Mouse (Mus musculus): ENCODE measurements around the gene B4galnt2. TPM values are rescaled to one million over a fixed set of nuclear protein-coding genes. Genes with fewer than 3 reads are reported as not detected.

B4galnt2 gene
- total and polyA plus RNA-seq, 2 experiments from 2014 or later: not detected

DNA sequence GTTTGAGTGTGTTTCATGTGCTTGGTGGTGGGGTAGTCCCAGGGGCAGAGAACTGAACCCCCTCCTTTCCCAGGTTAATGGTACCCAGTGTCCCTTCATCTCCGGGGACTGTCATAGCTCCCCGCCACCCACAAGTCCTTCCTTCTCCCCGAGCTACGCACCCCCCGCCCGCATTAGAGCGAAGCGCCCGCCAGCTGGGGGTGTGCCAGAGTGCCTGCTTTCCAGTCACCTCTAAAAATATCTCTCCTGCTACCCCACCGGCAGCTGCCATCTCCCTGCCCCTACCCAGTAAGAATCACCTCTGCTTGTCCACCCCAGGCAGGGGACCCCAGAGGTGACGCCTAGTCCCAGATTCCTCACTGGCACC lies 89.8 kb downstream of the B4galnt2 start:
- no peak for ATAC-seq (ENCODE audit: low FRiP score)
- DNase-seq (ENCODE audit: low spot score): no peak
- Histone ChIP-seq H3K4me3 (ENCODE audit: low read depth, low read length) (peak overlapping the region; percentile 74), H3K4me2 (ENCODE audit: low read depth, low read length, poor library complexity, severe bottlenecking) (peak overlapping the region; percentile 98), H3K9me3 (ENCODE audit: low read length) (no peaks in the 10 kb centered on the region), H3K27ac (ENCODE audit: low read depth, low read length) (no peak overlapping the region), H3K36me3 (ENCODE audit: insufficient read depth, low read length) (no peaks in the 10 kb centered on the region), H3K9ac (replicated peaks; ENCODE audit: low read length, poor library complexity, severe bottlenecking) (peak overlapping the region; percentile 64), H3K4me1 (ENCODE audit: insufficient read depth, low read length) (peaks cover 5% of the 10 kb centered on the region; the same call in 1 of the 2 replicates), H3K27me3 (ENCODE audit: insufficient read depth, low read length) (peaks cover 44% of the 10 kb centered on the region)
- TF ChIP-seq CTCF (IDR thresholded peaks at IDR 0.05): no peak
- WGBS: under 1% methylated on average over 10 of the region's 11 CpGs

DNA sequence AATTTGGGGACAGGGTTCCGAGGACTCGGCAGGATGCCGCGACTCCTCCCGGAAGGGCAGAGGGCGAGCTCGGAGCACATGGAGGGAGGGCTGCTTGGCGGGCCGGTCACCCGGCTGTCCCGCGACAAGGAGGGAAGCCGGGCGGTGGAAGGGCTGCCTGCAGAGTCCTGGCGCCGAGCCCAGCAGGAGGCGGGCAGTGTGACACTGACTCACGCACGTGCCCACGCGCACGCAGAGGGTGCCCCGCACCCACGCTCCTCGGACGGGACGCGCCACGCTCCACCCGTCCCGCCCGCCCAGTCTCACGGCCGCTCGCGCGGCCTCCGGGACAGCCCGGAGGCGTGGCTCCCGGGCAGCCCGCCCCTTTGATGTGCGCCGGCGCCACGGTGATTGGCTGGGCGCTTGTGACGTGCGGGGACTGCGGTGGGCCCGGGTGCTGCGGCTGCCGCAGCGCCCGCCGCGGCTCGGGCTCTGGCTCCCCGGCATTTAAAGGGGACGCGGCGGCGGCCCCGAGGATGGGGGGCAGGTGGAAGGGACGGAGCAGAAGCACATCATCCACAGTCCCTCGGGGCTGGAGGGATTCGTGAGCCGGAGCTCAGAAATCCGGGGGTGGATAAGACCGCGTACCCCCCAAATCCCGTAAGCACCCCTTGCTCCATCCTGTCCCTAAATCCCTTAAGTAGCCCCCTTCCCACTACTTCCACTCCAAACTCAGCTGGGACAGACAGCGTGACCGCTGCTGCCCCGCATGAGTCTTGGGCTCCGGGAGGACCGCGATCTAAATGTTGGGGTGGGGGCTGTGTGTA lies 90.4 kb downstream of the B4galnt2 start, which contains the start of gene Phospho1:
Gene Phospho1, plus strand, starts transcription at position 429 of the 806 bp plus-strand sequence.
- Histone ChIP-seq H3K27me3 (ENCODE audit: insufficient read depth, low read length) (peaks cover 38% of the 10 kb centered on the region), H3K27ac (ENCODE audit: low read depth, low read length) (no peak within 1 kb of the TSS), H3K4me2 (ENCODE audit: low read depth, low read length, poor library complexity, severe bottlenecking) (peak within 1 kb of the TSS; percentile 98), H3K4me1 (ENCODE audit: insufficient read depth, low read length) (peaks cover 5% of the 10 kb centered on the region; the same call in 1 of the 2 replicates), H3K9ac (replicated peaks; ENCODE audit: low read length, poor library complexity, severe bottlenecking) (peak within 1 kb of the TSS; percentile 64), H3K9me3 (ENCODE audit: low read length) (no peaks in the 10 kb centered on the region), H3K4me3 (ENCODE audit: low read depth, low read length) (peak within 1 kb of the TSS; percentile 74), H3K36me3 (ENCODE audit: insufficient read depth, low read length) (no peaks in the 10 kb centered on the region)
- TF ChIP-seq CTCF (IDR thresholded peaks at IDR 0.05): peak; percentile 19
- peak; percentile 92 for DNase-seq (ENCODE audit: low spot score)
- 0% methylated on average over 58 of the region's 78 CpGs for WGBS
- peak; percentile 94 for ATAC-seq (ENCODE audit: low FRiP score)

DNA sequence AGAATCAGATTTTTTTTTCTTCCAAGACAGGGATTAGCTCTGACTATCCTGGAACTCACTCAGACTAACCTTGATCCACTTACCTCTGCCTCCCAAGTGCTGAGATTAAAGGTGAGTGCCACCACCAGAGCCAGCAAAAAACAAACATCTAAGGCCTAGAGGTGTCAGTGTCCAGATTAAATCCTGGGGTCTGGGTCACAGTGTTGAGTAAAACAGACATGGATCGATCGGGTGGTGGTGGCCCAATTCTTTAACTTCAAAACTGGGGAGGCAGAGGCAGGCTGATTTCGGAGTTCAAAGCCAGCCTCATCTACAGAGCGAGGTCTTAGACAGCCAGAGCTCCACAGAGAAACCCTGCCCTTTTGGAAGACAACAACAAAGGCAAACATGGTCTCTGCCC lies 92.3 kb downstream of the B4galnt2 start:
- H3K27me3 ChIP-seq (ENCODE audit: insufficient read depth, low read length): peaks cover 23% of the 10 kb centered on the region
- no peak overlapping the region for H3K4me2 ChIP-seq (ENCODE audit: low read depth, low read length, poor library complexity, severe bottlenecking)
- TF ChIP-seq CTCF (IDR thresholded peaks at IDR 0.05): no peak
- H3K27ac ChIP-seq (ENCODE audit: low read depth, low read length): no peak overlapping the region
- ATAC-seq (ENCODE audit: low FRiP score) (no peak), DNase-seq (ENCODE audit: low spot score) (no peak)
- no peak overlapping the region for H3K9ac ChIP-seq (replicated peaks; ENCODE audit: low read length, poor library complexity, severe bottlenecking)
- no peak overlapping the region for H3K4me3 ChIP-seq (ENCODE audit: low read depth, low read length)
- H3K9me3 ChIP-seq (ENCODE audit: low read length): no peaks in the 10 kb centered on the region
- no peaks in the 10 kb centered on the region for H3K36me3 ChIP-seq (ENCODE audit: insufficient read depth, low read length)
- peaks cover 5% of the 10 kb centered on the region; the same call in 1 of the 2 replicates for H3K4me1 ChIP-seq (ENCODE audit: insufficient read depth, low read length)
- WGBS: 97% methylated on average over 4 of the region's 4 CpGs

DNA sequence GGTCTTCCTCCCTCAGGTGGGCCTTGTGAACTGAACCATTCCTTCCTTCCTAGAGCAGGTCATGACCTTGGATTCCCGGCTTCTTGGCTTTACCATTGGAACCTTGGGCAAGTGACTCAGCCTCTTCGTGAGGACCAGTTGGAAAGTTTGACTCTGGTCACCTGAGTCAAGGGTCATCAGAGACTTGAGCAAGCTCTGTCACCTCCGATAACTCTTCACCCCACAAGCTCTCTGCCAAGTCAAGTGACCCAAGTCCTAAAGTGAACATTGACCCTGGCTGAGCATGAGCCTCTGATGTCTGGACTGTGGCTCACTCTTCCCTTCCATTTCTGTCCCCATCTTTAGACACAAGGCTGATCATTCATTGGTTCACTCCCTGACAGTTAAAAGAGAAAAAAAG lies 93.2 kb downstream of the B4galnt2 start:
- no peak for TF ChIP-seq CTCF (IDR thresholded peaks at IDR 0.05)
- DNase-seq (ENCODE audit: low spot score): no peak
- no peak for ATAC-seq (ENCODE audit: low FRiP score)
- H3K4me1 ChIP-seq (ENCODE audit: insufficient read depth, low read length): peaks cover 5% of the 10 kb centered on the region; the same call in 1 of the 2 replicates
- no peak overlapping the region for H3K4me2 ChIP-seq (ENCODE audit: low read depth, low read length, poor library complexity, severe bottlenecking)
- H3K36me3 ChIP-seq (ENCODE audit: insufficient read depth, low read length): no peaks in the 10 kb centered on the region
- H3K27ac ChIP-seq (ENCODE audit: low read depth, low read length): no peak overlapping the region
- H3K4me3 ChIP-seq (ENCODE audit: low read depth, low read length): no peak overlapping the region
- no peak overlapping the region for H3K9ac ChIP-seq (replicated peaks; ENCODE audit: low read length, poor library complexity, severe bottlenecking)
- H3K27me3 ChIP-seq (ENCODE audit: insufficient read depth, low read length): peaks cover 15% of the 10 kb centered on the region
- WGBS: 90% methylated on average over 3 of the region's 3 CpGs
- no peaks in the 10 kb centered on the region for H3K9me3 ChIP-seq (ENCODE audit: low read length)

DNA sequence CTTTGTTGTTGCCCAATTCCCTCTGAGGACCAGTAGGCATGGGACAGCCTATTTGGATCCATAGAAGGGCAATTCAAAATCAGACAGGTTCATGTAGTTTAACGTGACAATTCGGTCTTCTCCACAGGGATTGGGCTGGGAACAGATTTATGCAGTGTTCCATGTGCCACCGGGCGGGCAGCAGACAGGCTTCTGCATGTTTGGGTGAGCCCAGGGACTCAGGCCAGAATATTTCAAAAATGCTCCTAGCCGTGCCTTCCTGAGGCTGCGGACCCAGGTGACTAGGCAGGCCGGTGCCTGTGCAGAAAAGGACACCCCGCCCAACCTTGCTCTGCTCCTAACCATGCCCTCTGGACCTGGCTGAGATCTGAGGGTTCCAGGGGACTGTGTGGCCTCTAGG lies 95.6 kb downstream of the B4galnt2 start:
- no peak overlapping the region for H3K9ac ChIP-seq (replicated peaks; ENCODE audit: low read length, poor library complexity, severe bottlenecking)
- 90% methylated on average over 8 of the region's 8 CpGs for WGBS
- no peaks in the 10 kb centered on the region for H3K27me3 ChIP-seq (ENCODE audit: insufficient read depth, low read length)

More for the DNA sequence above, 95.6 kb downstream of the B4galnt2 start:
- no peak for TF ChIP-seq CTCF (IDR thresholded peaks at IDR 0.05)
- Histone ChIP-seq H3K4me2 (ENCODE audit: low read depth, low read length, poor library complexity, severe bottlenecking) (no peak overlapping the region), H3K4me3 (ENCODE audit: low read depth, low read length) (no peak overlapping the region), H3K4me1 (ENCODE audit: insufficient read depth, low read length) (no peaks in the 10 kb centered on the region), H3K27ac (ENCODE audit: low read depth, low read length) (no peak overlapping the region), H3K36me3 (ENCODE audit: insufficient read depth, low read length) (no peaks in the 10 kb centered on the region), H3K9me3 (ENCODE audit: low read length) (no peaks in the 10 kb centered on the region)
- ATAC-seq (ENCODE audit: low FRiP score) (no peak), DNase-seq (ENCODE audit: low spot score) (no peak)

Small RNA genes within 50 kb of the gene (microRNA-seq; reads per million reads assigned to microRNA genes)
- gene Mir3063 (ENCODE audit: borderline number of aligned reads): not detected

Other genes starting within 250 kb of the B4galnt2 start
- 132 and 137 TPM in 2 replicates for gene Phb, start 247.9 kb downstream of the B4galnt2 start, total RNA-seq (2014; rRNA removed)
- 207 and 222 TPM in 2 replicates for gene Phb, start 247.9 kb downstream of the B4galnt2 start, polyA plus RNA-seq (2015; fragmentation: Nextera tagmentation; extraction: Ambion mirVana)
- 25.3 and 25.7 TPM in 2 replicates for gene Zfp652, start 202.2 kb downstream of the B4galnt2 start, total RNA-seq (2014; rRNA removed)
- 12.6 and 13.2 TPM in 2 replicates for gene Zfp652, start 202.2 kb downstream of the B4galnt2 start, polyA plus RNA-seq (2015; fragmentation: Nextera tagmentation; extraction: Ambion mirVana)
- gene B130006D01Rik, start 191.3 kb downstream of the B4galnt2 start, total RNA-seq (2014; rRNA removed): 0.66 and 2.1 TPM in 2 replicates
- gene B130006D01Rik, start 191.3 kb downstream of the B4galnt2 start, polyA plus RNA-seq (2015; fragmentation: Nextera tagmentation; extraction: Ambion mirVana): 0.32 and 0.51 TPM in 2 replicates
- 0.85 and 2.1 TPM in 2 replicates for gene Phospho1, start 90.4 kb downstream of the B4galnt2 start, total RNA-seq (2014; rRNA removed)
- not detected in 2 replicates for gene Phospho1, start 90.4 kb downstream of the B4galnt2 start, polyA plus RNA-seq (2015; fragmentation: Nextera tagmentation; extraction: Ambion mirVana)
- gene Gngt2, start 77.7 kb downstream of the B4galnt2 start, total RNA-seq (2014; rRNA removed): 2.9 and 3.3 TPM in 2 replicates
- 2.4 TPM in 2 replicates for gene Gngt2, start 77.7 kb downstream of the B4galnt2 start, polyA plus RNA-seq (2015; fragmentation: Nextera tagmentation; extraction: Ambion mirVana)
- 1.0 and 1.1 TPM in 2 replicates for gene Abi3, start 72.4 kb downstream of the B4galnt2 start, total RNA-seq (2014; rRNA removed)
- gene Abi3, start 72.4 kb downstream of the B4galnt2 start, polyA plus RNA-seq (2015; fragmentation: Nextera tagmentation; extraction: Ambion mirVana): 1.5 TPM in 2 replicates
- 2.2 and 3.2 TPM in 2 replicates for gene Igf2bp1, start 91.0 kb upstream of the B4galnt2 start, total RNA-seq (2014; rRNA removed)
- 1.2 and 1.3 TPM in 2 replicates for gene Igf2bp1, start 91.0 kb upstream of the B4galnt2 start, polyA plus RNA-seq (2015; fragmentation: Nextera tagmentation; extraction: Ambion mirVana)
- not detected in 2 replicates for gene Gip, start 109.7 kb upstream of the B4galnt2 start, total RNA-seq (2014; rRNA removed)
- gene Gip, start 109.7 kb upstream of the B4galnt2 start, polyA plus RNA-seq (2015; fragmentation: Nextera tagmentation; extraction: Ambion mirVana): not detected in 2 replicates
- 23.2 and 38.6 TPM in 2 replicates for gene Snf8, start 120.0 kb upstream of the B4galnt2 start, total RNA-seq (2014; rRNA removed)
- gene Snf8, start 120.0 kb upstream of the B4galnt2 start, polyA plus RNA-seq (2015; fragmentation: Nextera tagmentation; extraction: Ambion mirVana): 114 TPM in 2 replicates
- gene Ube2z, start 150.5 kb upstream of the B4galnt2 start, total RNA-seq (2014; rRNA removed): 59.7 and 62.2 TPM in 2 replicates
- gene Ube2z, start 150.5 kb upstream of the B4galnt2 start, polyA plus RNA-seq (2015; fragmentation: Nextera tagmentation; extraction: Ambion mirVana): 33.0 and 36.0 TPM in 2 replicates
- 469 and 710 TPM in 2 replicates for gene Atp5g1, start 160.8 kb upstream of the B4galnt2 start, total RNA-seq (2014; rRNA removed)
- 984 and 1,088 TPM in 2 replicates for gene Atp5g1, start 160.8 kb upstream of the B4galnt2 start, polyA plus RNA-seq (2015; fragmentation: Nextera tagmentation; extraction: Ambion mirVana)
- not detected in 2 replicates for gene Calcoco2, start 197.1 kb upstream of the B4galnt2 start, total RNA-seq (2014; rRNA removed)
- gene Calcoco2, start 197.1 kb upstream of the B4galnt2 start, polyA plus RNA-seq (2015; fragmentation: Nextera tagmentation; extraction: Ambion mirVana): not detected in 2 replicates
- gene Ttll6, start 218.9 kb upstream of the B4galnt2 start, total RNA-seq (2014; rRNA removed): 0.16 and 0.38 TPM in 2 replicates
- gene Ttll6, start 218.9 kb upstream of the B4galnt2 start, polyA plus RNA-seq (2015; fragmentation: Nextera tagmentation; extraction: Ambion mirVana): 0.16 and 0.39 TPM in 2 replicates

Data from midbrain, postnatal 0 days (tissue).